Mouse (Mus musculus): Measurements from ENCODE around the gene Calcoco1. TPM values are rescaled to one million over a fixed set of nuclear protein-coding genes. Genes with fewer than 3 reads are reported as not detected.

The Calcoco1 gene
- total and polyA plus RNA-seq, 3 experiments = 2.9 to 19.0 TPM; not detected in 1

GRCm38 (mm10) chr15:102746126-102746487, 24.1 kb upstream of the Calcoco1 start:
- no peak for DNase-seq (ENCODE audit: low read depth, low spot score)
- Histone ChIP-seq H3K27ac (ENCODE audit: control insufficient read depth, low read depth, low read length) (no peak overlapping the region), H3K4me1 (ENCODE audit: control insufficient read depth in 1 of 2, insufficient read depth in 2 of 2, low read length in 2 of 2) (peaks cover 0 to 3% of the 10 kb centered on the region in 2 experiments; a peak in 1 of 4 replicates), H3K36me3 (ENCODE audit: control insufficient read depth in 1 of 2, insufficient read depth in 2 of 2, low read length in 2 of 2) (no peaks in the 10 kb centered on the region), H3K9me3 (replicated peaks; ENCODE audit: insufficient read depth, low read length) (no peaks in the 10 kb centered on the region), H3K4me3 (ENCODE audit: control insufficient read depth in 1 of 2, insufficient read depth in 1 of 2, low read depth in 2 of 2, low read length in 2 of 2) (no peak overlapping the region), H3K79me2 (ENCODE audit: control insufficient read depth, insufficient read depth, low read length, poor library complexity) (no peaks in the 10 kb centered on the region), H3K27me3 (ENCODE audit: control insufficient read depth in 1 of 2, insufficient read depth in 2 of 2, low read length in 2 of 2) (peaks cover 2 to 10% of the 10 kb centered on the region in 2 experiments; a peak in 3 of 4 replicates), H3K9ac (ENCODE audit: control insufficient read depth, low read depth, low read length, poor library complexity, severe bottlenecking) (no peak overlapping the region)
- TF ChIP-seq POLR2A (IDR thresholded peaks at IDR 0.05; ENCODE audit: control insufficient read depth in 1 of 2, insufficient read depth in 1 of 2, low read depth in 1 of 2, low read length in 2 of 2, poor library complexity in 1 of 2) (no peak), GABPA (IDR thresholded peaks at IDR 0.05; ENCODE audit: low read depth, low read length) (no peak), ZMIZ1 (IDR thresholded peaks at IDR 0.05; ENCODE audit: low read depth, low read length) (no peak), MYC (IDR thresholded peaks at IDR 0.05; ENCODE audit: low read depth, low read length) (no peak), HCFC1 (IDR thresholded peaks at IDR 0.05; ENCODE audit: low read depth, low read length) (no peak), MYB (IDR thresholded peaks at IDR 0.05; ENCODE audit: low read depth, low read length) (no peak), MAX (IDR thresholded peaks at IDR 0.05; ENCODE audit: low read length) (no peak), ZKSCAN1 (IDR thresholded peaks at IDR 0.05; ENCODE audit: low read depth, low read length) (no peak), ZC3H11A (IDR thresholded peaks at IDR 0.05; ENCODE audit: low read depth, low read length) (no peak), E2F4 (IDR thresholded peaks at IDR 0.05; ENCODE audit: borderline replicate concordance, low read depth, low read length) (no peak), CTCF (IDR thresholded peaks at IDR 0.05 in 2 of 3, conservative IDR thresholded peaks at IDR 0.05 in 1 of 3; ENCODE audit: control insufficient read depth in 1 of 3, insufficient read depth in 1 of 3, low read depth in 2 of 3, low read length in 3 of 3, poor library complexity in 1 of 3, severe bottlenecking in 1 of 3) (no peak), SMC3 (IDR thresholded peaks at IDR 0.05; ENCODE audit: low read depth, low read length) (no peak), EP300 (IDR thresholded peaks at IDR 0.05; ENCODE audit: low read depth in 1 of 2, low read length in 2 of 2) (no peak), NRF1 (IDR thresholded peaks at IDR 0.05; ENCODE audit: insufficient read depth, low read depth, low read length, poor library complexity, severe bottlenecking) (no peak), ZNF384 (IDR thresholded peaks at IDR 0.05; ENCODE audit: low read depth, low read length) (no peak)

GRCm38 (mm10) chr15:102745387-102745786, 23.4 kb upstream of the Calcoco1 start:
- no peak for DNase-seq (ENCODE audit: low read depth, low spot score)
- Histone ChIP-seq H3K4me1 (ENCODE audit: control insufficient read depth in 1 of 2, insufficient read depth in 2 of 2, low read length in 2 of 2) (peaks cover 0 to 3% of the 10 kb centered on the region in 2 experiments; a peak in 1 of 4 replicates), H3K9me3 (replicated peaks; ENCODE audit: insufficient read depth, low read length) (no peaks in the 10 kb centered on the region), H3K27me3 (ENCODE audit: control insufficient read depth in 1 of 2, insufficient read depth in 2 of 2, low read length in 2 of 2) (peaks cover 2 to 10% of the 10 kb centered on the region in 2 experiments; a peak in 3 of 4 replicates), H3K79me2 (ENCODE audit: control insufficient read depth, insufficient read depth, low read length, poor library complexity) (no peaks in the 10 kb centered on the region), H3K27ac (ENCODE audit: control insufficient read depth, low read depth, low read length) (no peak overlapping the region), H3K9ac (ENCODE audit: control insufficient read depth, low read depth, low read length, poor library complexity, severe bottlenecking) (no peak overlapping the region), H3K4me3 (ENCODE audit: control insufficient read depth in 1 of 2, insufficient read depth in 1 of 2, low read depth in 2 of 2, low read length in 2 of 2) (no peak overlapping the region), H3K36me3 (ENCODE audit: control insufficient read depth in 1 of 2, insufficient read depth in 2 of 2, low read length in 2 of 2) (no peaks in the 10 kb centered on the region)
- no peak for TF ChIP-seq EP300 (IDR thresholded peaks at IDR 0.05; ENCODE audit: low read depth in 1 of 2, low read length in 2 of 2)

GRCm38 (mm10) chr15:102744831-102745230, 22.9 kb upstream of the Calcoco1 start:
- H3K4me3 ChIP-seq (ENCODE audit: control insufficient read depth in 1 of 2, insufficient read depth in 1 of 2, low read depth in 2 of 2, low read length in 2 of 2) = no peak overlapping the region
- peaks cover 2 to 10% of the 10 kb centered on the region in 2 experiments; a peak in 3 of 4 replicates for H3K27me3 ChIP-seq (ENCODE audit: control insufficient read depth in 1 of 2, insufficient read depth in 2 of 2, low read length in 2 of 2)
- H3K9me3 ChIP-seq (replicated peaks; ENCODE audit: insufficient read depth, low read length) = no peaks in the 10 kb centered on the region
- H3K27ac ChIP-seq (ENCODE audit: control insufficient read depth, low read depth, low read length) = no peak overlapping the region
- DNase-seq (ENCODE audit: low read depth, low spot score) = no peak
- H3K36me3 ChIP-seq (ENCODE audit: control insufficient read depth in 1 of 2, insufficient read depth in 2 of 2, low read length in 2 of 2) = no peaks in the 10 kb centered on the region
- no peaks in the 10 kb centered on the region; a peak in 1 of 4 replicates for H3K4me1 ChIP-seq (ENCODE audit: control insufficient read depth in 1 of 2, insufficient read depth in 2 of 2, low read length in 2 of 2)
- no peaks in the 10 kb centered on the region for H3K79me2 ChIP-seq (ENCODE audit: control insufficient read depth, insufficient read depth, low read length, poor library complexity)
- no peak overlapping the region for H3K9ac ChIP-seq (ENCODE audit: control insufficient read depth, low read depth, low read length, poor library complexity, severe bottlenecking)
- TF ChIP-seq TBP (IDR thresholded peaks at IDR 0.05; ENCODE audit: low read depth, low read length) (no peak), RAD21 (IDR thresholded peaks at IDR 0.05; ENCODE audit: low read depth, low read length) (no peak), TCF12 (IDR thresholded peaks at IDR 0.05; ENCODE audit: low read depth, low read length) (no peak), CHD2 (IDR thresholded peaks at IDR 0.05; ENCODE audit: low read length) (no peak), ZC3H11A (IDR thresholded peaks at IDR 0.05; ENCODE audit: low read depth, low read length) (no peak), NELFE (IDR thresholded peaks at IDR 0.05; ENCODE audit: low read depth, low read length) (no peak), EP300 (IDR thresholded peaks at IDR 0.05; ENCODE audit: low read depth in 1 of 2, low read length in 2 of 2) (no peak), KAT2A (conservative IDR thresholded peaks at IDR 0.05; ENCODE audit: low read depth, low read length) (no peak), SMC3 (IDR thresholded peaks at IDR 0.05; ENCODE audit: low read depth, low read length) (no peak), ELF1 (IDR thresholded peaks at IDR 0.05; ENCODE audit: low read depth, low read length) (no peak), NRF1 (IDR thresholded peaks at IDR 0.05; ENCODE audit: insufficient read depth, low read depth, low read length, poor library complexity, severe bottlenecking) (no peak), SIN3A (IDR thresholded peaks at IDR 0.05; ENCODE audit: low read length) (no peak), GABPA (IDR thresholded peaks at IDR 0.05; ENCODE audit: low read depth, low read length) (no peak), MAFK (IDR thresholded peaks at IDR 0.05; ENCODE audit: borderline replicate concordance, low read depth, low read length) (no peak), MYB (IDR thresholded peaks at IDR 0.05; ENCODE audit: low read depth, low read length) (no peak), USF2 (IDR thresholded peaks at IDR 0.05; ENCODE audit: borderline replicate concordance in 1 of 2, insufficient read depth in 1 of 2, low read depth in 1 of 2, low read length in 2 of 2) (no peak), MXI1 (IDR thresholded peaks at IDR 0.05; ENCODE audit: low read depth, low read length) (no peak)

Data from MEL (cell line).